Mouse (Mus musculus) E14TG2a.4 (cell line): ENCODE measurements around the gene Sec23ip.

Experiments used
- CTCF ChIP-seq: conservative IDR thresholded peaks from 2 replicates; pipeline ENCODE4 v1.5.1; 2014; ENCODE audit warnings: low read length
- NANOG ChIP-seq: IDR thresholded peaks from 2 replicates; pipeline ENCODE4 v1.6.1; 2014; ENCODE audit warnings: borderline replicate concordance, low read length, mixed read lengths

DNA sequence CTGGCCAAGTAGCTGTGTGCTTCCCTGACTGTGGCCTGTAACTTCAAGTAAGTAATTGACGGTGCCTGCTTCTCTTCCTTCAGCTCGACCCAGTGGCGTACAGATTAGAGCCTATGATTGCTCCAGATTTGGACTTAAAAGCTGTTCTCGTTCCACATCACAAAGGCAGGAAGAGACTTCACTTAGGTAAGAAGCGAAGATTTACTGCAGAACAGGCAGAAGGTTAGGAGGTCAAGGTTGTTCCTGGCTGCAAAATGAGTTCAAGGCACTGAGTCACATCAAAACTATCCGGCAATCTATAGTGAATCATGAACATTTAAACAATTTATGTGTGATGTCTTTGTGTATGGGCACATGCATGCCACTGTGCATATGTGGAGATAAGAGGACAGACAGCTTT, 32.5 kb downstream of the Sec23ip start:
- TF ChIP-seq CTCF, result no peak
- no peak for TF ChIP-seq NANOG
